Mouse (Mus musculus) sigmoid colon, adult 10 weeks (tissue): ENCODE measurements around the gene Lmo2. TPM values are rescaled to one million over a fixed set of nuclear protein-coding genes. Genes with fewer than 3 reads are reported as not detected.

ENCODE experiments used
- polyA plus RNA-seq: library from polyadenylated mRNA; stranded (reverse); fragments of 350-450 nt; fragmentation: Illumina TruSeq; extraction: RNeasy Lipid Tissue Mini Kit (QIAGEN cat#74804); gene quantifications from one replicate; pipeline ENCODE4 v1.2.3, GENCODE M21; 2014; ENCODE audit warnings: low read depth, low replicate concordance

Gene Lmo2
- polyA plus RNA-seq: 21.6 TPM

DNA sequence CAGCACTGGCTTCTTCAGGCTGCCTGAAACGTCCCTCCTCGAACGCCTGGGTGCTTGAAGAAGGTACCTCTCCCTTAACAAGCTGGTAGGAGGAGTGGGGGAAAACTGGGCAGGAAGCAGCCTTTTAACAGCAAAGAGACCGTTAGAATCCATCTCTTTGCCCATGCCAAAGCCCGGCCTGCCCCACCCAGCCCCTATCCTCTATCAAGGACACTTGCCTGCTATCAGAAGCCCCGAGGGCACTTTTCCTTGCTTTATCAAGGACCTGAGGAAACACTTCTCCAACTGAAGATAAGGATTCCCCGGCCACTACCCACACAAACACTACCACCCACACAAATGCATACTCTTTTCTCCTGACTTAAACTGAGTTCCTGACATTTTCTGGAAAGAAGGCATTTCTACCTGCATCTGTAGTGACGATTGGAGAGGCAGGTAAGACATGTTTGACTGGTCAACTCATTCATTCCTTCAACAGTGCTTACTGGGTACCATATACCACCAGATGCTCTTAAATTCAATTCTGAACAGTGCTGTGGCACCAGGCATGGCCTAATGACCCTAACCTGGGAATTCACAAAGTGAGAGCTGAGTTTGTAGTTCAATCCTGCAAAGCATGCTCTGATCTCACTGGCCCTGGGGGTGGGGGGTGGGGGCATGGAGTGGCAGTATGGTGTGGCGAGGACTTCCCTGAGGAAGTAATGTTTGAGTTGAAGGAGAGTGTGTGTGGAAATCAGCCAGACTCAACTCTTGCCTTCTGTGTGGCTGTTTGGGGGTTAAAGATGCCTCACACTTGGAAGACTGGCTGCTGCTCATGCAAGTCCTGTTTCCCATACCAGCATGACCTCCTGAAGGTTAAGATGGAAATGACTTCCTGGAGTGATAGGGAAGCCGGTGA lies at the start of gene Lmo2:
TSS of gene Lmo2 (plus strand) at position 338 of the 898 bp plus-strand sequence.

DNA sequence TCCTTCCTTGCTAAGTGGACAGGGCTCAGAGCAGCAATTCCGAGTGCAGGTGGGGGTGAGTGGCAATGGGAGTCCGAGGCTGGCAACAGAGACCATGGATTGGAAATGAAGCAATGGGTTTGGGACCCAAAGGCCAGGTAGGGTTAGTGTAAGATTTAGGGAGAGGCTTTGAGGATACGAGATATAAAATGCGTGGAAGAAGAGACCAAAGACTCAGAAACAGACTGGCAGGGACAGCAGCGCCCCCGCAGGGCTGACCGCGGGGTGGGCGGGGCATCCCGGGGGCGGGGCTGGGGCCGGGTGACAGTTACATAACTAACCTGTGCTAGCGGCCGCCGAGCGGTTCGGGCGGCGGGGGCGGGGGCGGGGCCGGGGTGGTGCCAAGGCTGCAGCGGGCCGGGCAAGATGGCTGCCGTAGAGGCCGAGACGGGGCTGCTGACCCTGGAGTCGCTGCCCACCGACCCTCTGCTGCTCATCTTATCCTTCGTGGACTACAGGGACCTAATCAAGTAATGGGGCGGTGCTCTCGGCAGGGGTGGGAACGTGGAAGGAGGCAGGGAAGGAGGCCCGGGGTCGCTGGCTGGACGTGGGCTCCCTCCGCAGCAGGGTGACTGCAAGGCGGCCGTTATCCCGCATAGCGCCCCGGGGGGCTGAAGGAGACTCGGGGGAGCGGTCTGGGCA lies 69.8 kb downstream of the Lmo2 start, which contains the start of gene Fbxo3:
TSS of gene Fbxo3 (plus strand) at position 264 of the 681 bp plus-strand sequence.

GRCm38 (mm10) chr2:104028139-104028723 lies 70.4 kb downstream of the Lmo2 start, which contains the start of gene 4931422A03Rik:
TSS of gene 4931422A03Rik (minus strand) at chr2:104028361.

Other genes with a start within 250 kb of the Lmo2 start
- gene Nat10, start 196.7 kb upstream of the Lmo2 start, polyA plus RNA-seq: 37.2 TPM
- 577 TPM for gene Caprin1, start 160.3 kb upstream of the Lmo2 start, polyA plus RNA-seq
- 106 TPM for gene Fbxo3, start 69.7 kb downstream of the Lmo2 start, polyA plus RNA-seq
- not detected for gene 4931422A03Rik, start 70.4 kb downstream of the Lmo2 start, polyA plus RNA-seq
- not detected for gene Gm10912, start 107.8 kb downstream of the Lmo2 start, polyA plus RNA-seq
- gene Gm10799, start 110.6 kb downstream of the Lmo2 start, polyA plus RNA-seq: not detected
- gene Cd59b, start 111.9 kb downstream of the Lmo2 start, polyA plus RNA-seq: 1.5 TPM
- 44.4 TPM for gene Cd59a, start 137.8 kb downstream of the Lmo2 start, polyA plus RNA-seq
- gene A930018P22Rik, start 164.8 kb downstream of the Lmo2 start, polyA plus RNA-seq: not detected